Mouse (Mus musculus) myocyte (in vitro differentiated cells): ENCODE measurements around the gene Pigk. TPM values are rescaled to one million over a fixed set of nuclear protein-coding genes. Genes with fewer than 3 reads are reported as not detected.

ENCODE experiments used
- H3K27me3 ChIP-seq: one replicate; pipeline ENCODE4 v1.6.1; 2011; ENCODE audit not compliant: control insufficient read depth, insufficient read depth, insufficient read length
- H3K36me3 ChIP-seq: one replicate; pipeline ENCODE4 v1.6.1; 2011; ENCODE audit not compliant: control insufficient read depth, insufficient read depth
- H3K4me2 ChIP-seq: one replicate; pipeline ENCODE4 v1.6.1; 2011; ENCODE audit warnings: low read depth, control low read depth
- H3K4me3 ChIP-seq: one replicate; pipeline ENCODE4 v1.5.1; 2011; ENCODE audit warnings: mild to moderate bottlenecking, control low read depth, moderate library complexity
- H3K79me2 ChIP-seq: one replicate; pipeline ENCODE4 v1.6.1; 2011; ENCODE audit not compliant: control insufficient read depth, insufficient read depth
- H3ac ChIP-seq: one replicate; pipeline ENCODE4 v1.6.1; 2011; ENCODE audit not compliant: control insufficient read depth, insufficient read length
- CEBPB ChIP-seq: IDR thresholded peaks from 2 replicates; pipeline ENCODE4 v1.6.1; 2011; ENCODE audit warnings: mild to moderate bottlenecking, moderate library complexity; ENCODE audit not compliant: poor library complexity, insufficient read depth, severe bottlenecking
- E2F4 ChIP-seq: IDR thresholded peaks from one replicate; pipeline ENCODE4 v1.6.1; 2011; ENCODE audit warnings: mild to moderate bottlenecking, control low read depth, moderate library complexity; ENCODE audit not compliant: insufficient read depth
- MAX ChIP-seq: IDR thresholded peaks from one replicate; pipeline ENCODE4 v1.6.1; 2011; ENCODE audit warnings: low read depth, mild to moderate bottlenecking, control low read depth
- MYOD1 ChIP-seq, 3 experiments: IDR thresholded peaks; one replicate each; pipeline ENCODE4 v1.6.1; 2011; ENCODE audit warnings: control low read depth in 2 of 3, low read depth in 2 of 3, mild to moderate bottlenecking in 2 of 3, moderate library complexity in 1 of 3; ENCODE audit not compliant: insufficient read length in 2 of 3, control insufficient read depth in 1 of 3
- MYOG ChIP-seq, 3 experiments: IDR thresholded peaks; one replicate each; pipeline ENCODE4 v1.6.1; 2011; ENCODE audit warnings: control low read depth in 2 of 3, low read depth in 2 of 3, mild to moderate bottlenecking in 2 of 3; ENCODE audit not compliant: insufficient read length in 2 of 3, control insufficient read depth in 1 of 3, insufficient read depth in 1 of 3
- POLR2A ChIP-seq: IDR thresholded peaks from one replicate; pipeline ENCODE4 v1.6.1; 2011; ENCODE audit warnings: low read depth, mild to moderate bottlenecking, control low read depth, moderate library complexity; ENCODE audit not compliant: insufficient read length
- POLR2AphosphoS2 ChIP-seq: IDR thresholded peaks from one replicate; pipeline ENCODE4 v1.6.1; 2011; ENCODE audit warnings: low read depth, control low read depth; ENCODE audit not compliant: insufficient read length
- REST ChIP-seq: IDR thresholded peaks from one replicate; pipeline ENCODE4 v1.6.1; 2011; ENCODE audit warnings: mild to moderate bottlenecking, control low read depth, moderate library complexity; ENCODE audit not compliant: insufficient read depth, insufficient read length
- SRF ChIP-seq: IDR thresholded peaks from one replicate; pipeline ENCODE4 v1.6.1; 2011; ENCODE audit warnings: low read depth; ENCODE audit not compliant: control insufficient read depth, insufficient read length
- TCF12 ChIP-seq: IDR thresholded peaks from one replicate; pipeline ENCODE4 v1.6.1; 2011; ENCODE audit warnings: mild to moderate bottlenecking, control low read depth; ENCODE audit not compliant: poor library complexity, insufficient read depth, severe bottlenecking
- TCF3 ChIP-seq: IDR thresholded peaks from one replicate; pipeline ENCODE4 v1.6.1; 2011; ENCODE audit warnings: low read depth, control low read depth; ENCODE audit not compliant: insufficient read length
- USF1 ChIP-seq: IDR thresholded peaks from one replicate; pipeline ENCODE4 v1.6.1; 2011; ENCODE audit warnings: low read depth, mild to moderate bottlenecking, control low read depth, moderate library complexity
- polyA plus RNA-seq: library from polyadenylated mRNA; unstranded; fragments of >200 nt; fragmentation: generic; extraction: Trizol; gene quantifications from one replicate; pipeline ENCODE4 v1.2.1, GENCODE M21; 2012; ENCODE audit warnings: missing spikeins

Gene Pigk
- polyA plus RNA-seq, 1 experiment: 20.7 TPM

DNA sequence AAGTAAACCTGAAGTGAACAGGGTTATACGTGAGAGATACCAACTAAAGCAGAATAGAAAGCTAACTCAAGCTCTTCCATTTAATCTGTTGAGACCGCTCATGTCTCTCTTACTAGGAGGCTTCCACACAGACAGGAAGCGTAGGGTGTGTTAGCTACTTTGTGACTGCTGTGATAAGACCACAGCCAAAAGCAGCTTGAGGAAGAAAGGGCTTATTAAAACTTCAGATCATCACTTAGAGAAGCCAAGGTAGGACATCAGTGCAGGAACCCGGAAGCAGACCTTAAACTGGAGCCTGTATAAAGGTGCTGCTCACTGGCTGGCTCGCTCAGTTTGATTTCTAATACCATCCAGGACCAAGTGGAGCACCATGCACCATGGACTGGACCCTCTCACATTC, 236.4 kb downstream of the Pigk start:
- H3K27me3 ChIP-seq: no peaks in the 10 kb centered on the region
- H3K79me2 ChIP-seq: no peaks in the 10 kb centered on the region
- no peaks in the 10 kb centered on the region for H3K36me3 ChIP-seq
- H3ac ChIP-seq: no peak overlapping the region
- no peak for TF ChIP-seq TCF3
- no peak for TF ChIP-seq REST
- no peak for TF ChIP-seq SRF
- no peak for TF ChIP-seq POLR2A
- TF ChIP-seq POLR2AphosphoS2: no peak
- TF ChIP-seq CEBPB: no peak
- no peak for TF ChIP-seq USF1
- no peak for TF ChIP-seq MAX
- no peak for TF ChIP-seq MYOG (IDR thresholded peaks at IDR 0.05; ENCODE audit: control insufficient read depth in 1 of 3, insufficient read depth in 1 of 3, insufficient read length in 2 of 3, low read depth in 2 of 3)
- TF ChIP-seq MYOD1 (IDR thresholded peaks at IDR 0.05; ENCODE audit: control insufficient read depth in 1 of 3, insufficient read length in 2 of 3, low read depth in 2 of 3): no peak
- no peak for TF ChIP-seq E2F4
- no peak for TF ChIP-seq TCF12
- no peak overlapping the region for H3K4me2 ChIP-seq
- no peak overlapping the region for H3K4me3 ChIP-seq

DNA sequence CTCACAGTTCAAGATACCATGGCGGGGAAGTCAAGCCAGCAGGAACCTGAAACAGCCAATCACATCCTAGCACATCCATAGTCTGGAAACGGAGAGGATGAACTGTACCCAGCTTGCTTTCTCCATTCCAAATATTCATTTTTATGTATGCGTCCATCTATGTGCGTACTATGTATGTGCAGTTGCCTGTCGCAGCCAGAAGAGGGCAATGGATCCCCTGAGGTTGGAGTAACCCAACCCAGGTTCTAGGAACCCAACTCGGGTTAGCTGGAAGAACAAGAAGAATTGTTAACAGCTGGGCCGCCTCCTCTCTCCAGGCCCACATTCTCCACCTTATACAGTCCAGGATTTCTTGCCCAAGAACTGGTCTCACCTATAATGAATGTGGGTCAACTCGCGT, 237.0 kb downstream of the Pigk start:
- H3K4me3 ChIP-seq: no peak overlapping the region
- no peaks in the 10 kb centered on the region for H3K79me2 ChIP-seq
- TF ChIP-seq TCF12 (no peak), MAX (no peak), MYOG (IDR thresholded peaks at IDR 0.05; ENCODE audit: control insufficient read depth in 1 of 3, insufficient read depth in 1 of 3, insufficient read length in 2 of 3, low read depth in 2 of 3) (no peak), TCF3 (no peak), CEBPB (no peak), SRF (no peak), REST (no peak)
- no peaks in the 10 kb centered on the region for H3K27me3 ChIP-seq
- no peak overlapping the region for H3ac ChIP-seq
- H3K36me3 ChIP-seq: no peaks in the 10 kb centered on the region
- no peak overlapping the region for H3K4me2 ChIP-seq

DNA sequence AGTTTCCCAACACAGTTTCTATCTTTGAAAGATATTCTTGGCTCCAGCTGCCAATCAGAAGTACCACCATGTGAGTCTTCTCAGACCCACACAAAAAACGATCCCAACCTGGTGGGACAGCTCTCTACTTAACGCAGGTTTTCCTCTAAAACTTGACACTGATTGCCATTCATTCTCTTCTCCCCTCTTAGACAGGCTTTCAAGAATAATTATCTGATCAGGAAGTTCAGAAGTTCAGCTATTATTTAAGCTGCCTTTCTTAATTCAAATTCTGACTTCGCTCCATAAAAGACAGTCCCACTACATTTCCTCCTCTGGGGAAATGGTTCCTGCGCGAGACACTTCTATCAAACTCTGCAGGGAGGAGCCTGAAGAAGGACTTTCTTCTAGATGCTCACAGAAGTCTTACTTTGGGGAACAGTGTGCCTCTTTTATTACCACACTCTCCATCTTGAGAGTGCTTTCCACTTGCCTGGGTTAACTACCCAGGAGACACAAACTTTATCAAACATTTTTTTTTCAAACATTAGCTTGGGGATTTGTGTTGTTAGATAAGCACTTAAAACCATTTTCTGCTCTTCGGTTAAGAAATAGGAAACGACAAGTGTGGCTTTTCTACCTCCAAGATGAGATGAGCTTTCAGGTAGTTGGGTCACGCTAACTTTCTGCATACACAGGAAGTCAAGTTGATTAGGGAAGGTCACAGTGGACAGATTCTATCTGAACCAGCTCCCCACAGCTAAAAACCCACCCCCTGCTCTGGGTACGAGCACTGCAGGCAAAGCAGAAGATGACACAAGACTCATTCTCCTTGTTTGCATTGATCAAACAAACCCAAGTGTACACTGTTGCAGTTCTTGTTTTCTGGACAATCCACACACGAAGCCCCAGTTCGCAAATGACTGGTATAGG, 238.0 kb downstream of the Pigk start:
- Histone ChIP-seq H3K4me3 (no peak overlapping the region), H3K27me3 (no peaks in the 10 kb centered on the region), H3K79me2 (no peaks in the 10 kb centered on the region), H3ac (no peak overlapping the region), H3K4me2 (no peak overlapping the region), H3K36me3 (no peaks in the 10 kb centered on the region)
- TF ChIP-seq POLR2AphosphoS2 (no peak), MYOD1 (IDR thresholded peaks at IDR 0.05; ENCODE audit: control insufficient read depth in 1 of 3, insufficient read length in 2 of 3, low read depth in 2 of 3) (no peak), CEBPB (no peak), SRF (no peak), E2F4 (no peak), MAX (no peak), TCF3 (no peak), POLR2A (no peak)

DNA sequence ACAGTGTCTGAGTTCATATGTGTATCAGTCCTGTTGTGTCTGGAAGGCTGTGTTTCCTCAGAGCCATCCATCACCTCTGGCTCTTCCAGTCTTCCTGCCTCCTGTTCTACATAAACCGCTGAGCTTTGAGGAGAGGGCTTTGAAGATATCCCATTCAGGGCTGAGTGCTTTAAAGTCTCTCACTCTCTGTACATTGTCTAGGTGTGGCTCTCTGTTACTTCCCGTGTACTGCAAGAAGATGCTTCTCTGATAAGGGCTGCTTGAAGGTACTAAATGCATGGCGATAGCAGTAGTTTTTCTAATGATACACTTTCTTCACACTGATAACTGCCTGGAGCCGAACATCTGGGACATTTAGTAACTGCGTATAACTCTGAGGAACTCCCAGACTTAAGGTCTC, 242.1 kb downstream of the Pigk start:
- no peak overlapping the region for H3K4me3 ChIP-seq

More for the DNA sequence above, 242.1 kb downstream of the Pigk start:
- Histone ChIP-seq H3K79me2 (no peaks in the 10 kb centered on the region), H3ac (no peak overlapping the region), H3K27me3 (no peaks in the 10 kb centered on the region), H3K36me3 (no peaks in the 10 kb centered on the region), H3K4me2 (no peak overlapping the region)
- TF ChIP-seq POLR2A: no peak
- TF ChIP-seq POLR2AphosphoS2: no peak
- no peak for TF ChIP-seq SRF
- no peak for TF ChIP-seq CEBPB
- no peak for TF ChIP-seq USF1
- TF ChIP-seq MAX: no peak
- TF ChIP-seq MYOG (IDR thresholded peaks at IDR 0.05; ENCODE audit: control insufficient read depth in 1 of 3, insufficient read depth in 1 of 3, insufficient read length in 2 of 3, low read depth in 2 of 3): no peak
- TF ChIP-seq REST: no peak
- TF ChIP-seq TCF3: no peak
- no peak for TF ChIP-seq E2F4
- no peak for TF ChIP-seq TCF12
- TF ChIP-seq MYOD1 (IDR thresholded peaks at IDR 0.05; ENCODE audit: control insufficient read depth in 1 of 3, insufficient read length in 2 of 3, low read depth in 2 of 3): no peak
